Mouse (Mus musculus) C2C12 (cell line): ENCODE data around the gene Ldlrad1. TPM values are rescaled to one million over a fixed set of nuclear protein-coding genes. Genes with fewer than 3 reads are reported as not detected.

Experiments used
- H3K27me3 ChIP-seq: one replicate; pipeline ENCODE4 v1.6.1; 2011; ENCODE audit not compliant: control insufficient read depth, insufficient read depth, insufficient read length
- H3K36me3 ChIP-seq: one replicate; pipeline ENCODE4 v1.6.1; 2011; ENCODE audit not compliant: control insufficient read depth, insufficient read depth
- H3K4me3 ChIP-seq: one replicate; pipeline ENCODE4 v1.5.1; 2011; ENCODE audit warnings: mild to moderate bottlenecking, control low read depth; ENCODE audit not compliant: poor library complexity, insufficient read depth, severe bottlenecking
- H3K79me2 ChIP-seq: one replicate; pipeline ENCODE4 v1.6.1; 2011; ENCODE audit not compliant: control insufficient read depth, insufficient read depth
- H3K79me3 ChIP-seq: one replicate; pipeline ENCODE4 v1.6.1; 2011; ENCODE audit warnings: low read depth, control low read depth
- H3ac ChIP-seq: one replicate; pipeline ENCODE3; 2011; ENCODE audit warnings: low read depth; ENCODE audit not compliant: control insufficient read depth, insufficient read length
- CEBPB ChIP-seq: IDR thresholded peaks from one replicate; pipeline ENCODE4 v1.6.1; 2011; ENCODE audit warnings: low read depth, mild to moderate bottlenecking, control low read depth, moderate library complexity
- CTCF ChIP-seq: IDR thresholded peaks from one replicate; pipeline ENCODE4 v1.5.1; 2011; ENCODE audit not compliant: control insufficient read depth, insufficient read depth, insufficient read length
- FOSL1 ChIP-seq: IDR thresholded peaks from one replicate; pipeline ENCODE4 v1.8.0; 2011; ENCODE audit warnings: mild to moderate bottlenecking, low read length; ENCODE audit not compliant: poor library complexity, insufficient read depth, severe bottlenecking
- MAX ChIP-seq: IDR thresholded peaks from one replicate; pipeline ENCODE4 v1.6.1; 2011; ENCODE audit warnings: mild to moderate bottlenecking, control low read depth
- MYOD1 ChIP-seq: IDR thresholded peaks from one replicate; pipeline ENCODE4 v1.6.1; 2011; ENCODE audit warnings: low read depth; ENCODE audit not compliant: control insufficient read depth, insufficient read length
- MYOG ChIP-seq: IDR thresholded peaks from one replicate; pipeline ENCODE4 v1.6.1; 2011; ENCODE audit not compliant: control insufficient read depth, insufficient read length; ENCODE audit errors: extremely low read depth
- USF1 ChIP-seq: IDR thresholded peaks from one replicate; pipeline ENCODE4 v1.6.1; 2011; ENCODE audit warnings: low read depth, mild to moderate bottlenecking, control low read depth, moderate library complexity
- polyA plus RNA-seq: library from polyadenylated mRNA; unstranded; fragments of >200 nt; fragmentation: generic; extraction: Trizol; gene quantifications from one replicate; pipeline ENCODE4 v1.2.1, GENCODE M21; 2012; ENCODE audit warnings: missing spikeins

The Ldlrad1 gene
- polyA plus RNA-seq, 1 experiment: not detected

DNA sequence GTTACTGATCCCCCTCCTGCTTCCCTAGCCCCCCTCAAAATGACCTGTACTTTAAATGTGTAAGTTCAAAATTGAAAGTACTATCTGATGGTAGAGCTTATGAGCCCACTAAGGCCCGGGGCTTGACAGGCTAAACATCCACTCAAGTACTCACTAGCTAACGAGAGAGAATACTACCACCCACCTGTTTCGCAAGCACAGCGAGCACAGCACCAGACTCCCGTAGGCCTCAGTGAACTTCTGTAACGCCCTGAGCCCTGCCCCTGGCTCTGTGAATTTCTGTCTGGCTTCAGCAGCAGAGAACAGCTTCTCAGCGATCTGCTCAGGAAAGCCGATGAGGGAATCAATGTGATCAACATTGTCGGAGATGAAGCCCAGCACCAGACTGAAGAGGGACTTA lies 38.1 kb downstream of the Ldlrad1 start:
- Histone ChIP-seq H3K36me3 (peaks cover 37% of the 10 kb centered on the region), H3K79me2 (peaks cover 49% of the 10 kb centered on the region), H3K27me3 (no peaks in the 10 kb centered on the region), H3K4me3 (no peak overlapping the region), H3K79me3 (peaks cover 20% of the 10 kb centered on the region), H3ac (no peak overlapping the region)
- no peak for TF ChIP-seq MYOG
- no peak for TF ChIP-seq CEBPB
- TF ChIP-seq CTCF: no peak
- no peak for TF ChIP-seq FOSL1
- TF ChIP-seq MAX: no peak
- no peak for TF ChIP-seq USF1
- no peak for TF ChIP-seq MYOD1

DNA sequence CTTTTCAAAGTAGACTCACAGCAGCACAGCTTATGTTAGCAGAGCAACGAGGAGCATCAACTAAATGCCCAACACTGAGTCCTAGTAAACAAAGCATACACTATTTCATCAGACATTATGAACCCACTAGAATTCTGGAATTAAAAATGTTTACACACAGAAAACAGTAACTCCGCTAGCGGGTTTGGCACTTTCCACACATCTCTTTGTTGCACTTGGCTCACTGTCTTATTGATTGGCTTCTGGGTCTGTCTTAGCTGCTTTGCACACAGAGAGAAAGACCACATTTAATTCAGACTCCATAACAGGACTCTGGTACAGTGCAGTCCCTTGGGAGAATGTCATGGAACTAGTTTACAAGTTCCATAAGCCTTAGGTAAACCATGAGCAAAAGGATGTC lies 39.1 kb downstream of the Ldlrad1 start:
- Histone ChIP-seq H3K4me3 (no peak overlapping the region), H3K27me3 (no peaks in the 10 kb centered on the region), H3ac (no peak overlapping the region), H3K79me2 (peaks cover 58% of the 10 kb centered on the region), H3K79me3 (peaks cover 23% of the 10 kb centered on the region), H3K36me3 (peaks cover 30% of the 10 kb centered on the region)
- TF ChIP-seq CTCF (no peak), MYOG (no peak), CEBPB (no peak), MYOD1 (no peak), MAX (no peak), FOSL1 (no peak)

DNA sequence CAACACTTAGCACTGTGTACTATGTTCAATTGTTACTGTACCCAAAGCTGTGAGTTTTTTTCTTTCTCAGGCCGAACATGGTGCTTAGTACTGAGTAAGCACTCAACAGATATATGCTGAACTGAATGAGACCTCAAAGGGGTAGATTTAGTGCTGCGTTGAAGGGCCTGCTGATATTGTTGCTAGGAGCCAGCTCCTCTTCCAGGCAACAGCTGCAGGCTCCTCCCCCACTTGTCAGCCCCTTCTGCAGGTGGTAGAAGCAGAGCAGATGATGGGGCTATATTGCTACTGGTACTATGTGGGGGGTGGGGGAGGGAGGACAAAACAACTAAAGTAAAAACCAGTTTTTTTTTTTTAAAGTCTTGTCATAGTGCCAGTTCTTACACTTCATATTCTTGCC lies 40.5 kb downstream of the Ldlrad1 start:
- peaks cover 58% of the 10 kb centered on the region for H3K79me2 ChIP-seq
- no peaks in the 10 kb centered on the region for H3K27me3 ChIP-seq
- TF ChIP-seq FOSL1: no peak
- no peak for TF ChIP-seq CTCF
- peaks cover 22% of the 10 kb centered on the region for H3K79me3 ChIP-seq
- H3K36me3 ChIP-seq: peaks cover 18% of the 10 kb centered on the region
- no peak overlapping the region for H3ac ChIP-seq
- H3K4me3 ChIP-seq: no peak overlapping the region

DNA sequence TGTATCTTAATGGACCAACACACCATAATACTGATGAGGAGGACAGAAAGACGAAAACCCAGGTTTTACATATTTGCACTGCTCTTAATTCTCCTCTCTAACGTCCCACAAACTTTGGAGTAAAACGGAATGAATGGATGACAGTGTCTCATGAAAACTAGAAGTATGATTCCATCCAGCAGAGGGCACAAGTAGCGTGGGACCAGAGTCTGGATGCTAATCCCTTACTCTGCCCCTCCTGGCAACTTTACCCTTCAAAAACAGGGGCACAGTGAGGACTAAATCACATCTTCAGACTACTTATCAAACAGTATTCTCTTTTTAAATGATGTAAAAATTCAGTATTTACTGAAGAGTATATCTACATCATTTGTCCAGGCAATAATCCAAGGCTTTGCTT lies 41.5 kb downstream of the Ldlrad1 start:
- Histone ChIP-seq H3K79me2 (peaks cover 58% of the 10 kb centered on the region), H3K36me3 (peaks cover 8% of the 10 kb centered on the region), H3K4me3 (no peak overlapping the region), H3K79me3 (peaks cover 22% of the 10 kb centered on the region), H3K27me3 (no peaks in the 10 kb centered on the region), H3ac (no peak overlapping the region)
- TF ChIP-seq MAX (no peak), CTCF (peak; percentile 53)

DNA sequence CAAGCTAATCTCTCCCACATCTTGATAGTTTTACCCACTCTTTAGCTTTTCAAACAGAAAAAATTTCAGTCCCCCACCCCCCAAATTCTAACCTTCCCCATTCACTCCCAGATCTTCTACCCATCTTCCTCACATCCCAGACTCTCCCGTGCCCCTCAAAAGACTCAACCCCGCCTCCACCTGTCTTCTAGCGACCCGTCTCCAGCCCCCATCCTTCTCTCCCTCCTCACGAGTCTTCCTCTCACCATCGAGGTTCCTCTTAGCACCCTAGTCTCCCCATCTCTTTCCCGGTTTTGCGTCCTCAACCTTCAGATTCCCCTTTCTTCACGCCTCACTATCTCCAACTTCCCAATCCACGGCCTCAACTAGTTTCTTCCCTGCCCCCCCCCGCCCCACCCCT lies 43.5 kb downstream of the Ldlrad1 start:
- no peak for TF ChIP-seq MYOG
- TF ChIP-seq MYOD1: no peak
- no peak for TF ChIP-seq CEBPB
- TF ChIP-seq USF1: no peak
- no peak for TF ChIP-seq MAX
- no peak for TF ChIP-seq CTCF
- no peak for TF ChIP-seq FOSL1
- peaks cover 22% of the 10 kb centered on the region for H3K79me3 ChIP-seq
- peak overlapping the region; percentile 19 for H3ac ChIP-seq
- H3K27me3 ChIP-seq: no peaks in the 10 kb centered on the region
- peaks cover 54% of the 10 kb centered on the region for H3K79me2 ChIP-seq
- peak overlapping the region; percentile 64 for H3K4me3 ChIP-seq
- H3K36me3 ChIP-seq: no peaks in the 10 kb centered on the region

DNA sequence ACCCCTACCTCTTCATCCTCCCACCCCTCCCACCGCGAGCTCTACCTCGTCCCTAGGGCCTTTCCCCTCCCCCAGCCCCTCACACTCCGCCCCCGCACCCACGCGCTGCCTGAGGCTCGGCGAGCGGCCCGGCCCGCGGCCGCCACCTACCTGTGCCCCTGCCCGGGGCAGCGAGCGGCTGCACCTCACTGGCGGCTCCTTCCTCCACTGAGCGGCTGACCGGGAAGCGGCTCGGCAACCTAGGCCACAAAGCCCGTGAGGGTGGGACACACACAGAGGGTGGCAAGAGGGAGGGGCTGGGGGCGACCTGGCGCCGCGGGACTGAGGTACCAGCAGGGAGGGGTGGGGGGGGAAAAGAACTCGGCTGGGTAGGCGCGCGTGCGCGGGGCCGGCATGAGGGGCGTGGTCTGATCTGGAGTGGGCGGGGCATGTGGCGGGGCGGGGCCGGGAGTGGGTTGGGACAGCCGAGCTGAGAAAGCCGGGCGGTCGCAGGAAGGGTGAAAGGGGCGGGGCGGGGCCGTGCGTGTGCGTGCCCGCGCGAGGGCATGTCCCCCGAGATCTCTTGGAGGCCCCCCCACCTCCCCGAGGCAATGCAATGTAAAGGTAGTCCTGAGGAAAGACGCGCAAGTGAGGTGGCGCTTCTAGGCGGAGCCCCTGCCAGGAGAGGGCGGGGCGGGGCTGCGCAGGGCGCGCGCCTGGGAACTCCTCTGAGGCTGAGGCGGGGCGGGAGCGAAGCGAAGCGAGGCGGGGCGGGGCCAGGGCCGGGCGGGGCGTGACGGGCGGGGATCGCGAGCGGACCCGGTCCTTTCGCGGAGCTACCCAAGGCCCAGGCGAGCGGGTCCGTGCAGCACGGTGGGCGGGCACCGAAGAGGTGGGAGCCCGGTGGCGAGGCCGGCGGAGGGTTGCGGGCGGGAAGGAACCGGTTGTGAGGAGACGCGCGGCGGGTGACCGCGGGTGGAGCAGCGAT lies 44.4 kb downstream of the Ldlrad1 start, which contains the start of the genes Lrrc42 and Hspb11:
Gene Lrrc42 (minus strand): TSS at position 408 of the 967 bp plus-strand sequence.
Gene Hspb11 (plus strand): TSS at position 469 of the 967 bp plus-strand sequence.
- peak within 1 kb of the TSS; percentile 64 for H3K4me3 ChIP-seq
- H3K79me3 ChIP-seq: peaks cover 17% of the 10 kb centered on the region
- no peaks in the 10 kb centered on the region for H3K27me3 ChIP-seq
- peak within 1 kb of the TSS; percentile 69 for H3ac ChIP-seq
- no peak for TF ChIP-seq CEBPB
- TF ChIP-seq MAX: peak; percentile 35
- peaks cover 45% of the 10 kb centered on the region for H3K79me2 ChIP-seq
- no peaks in the 10 kb centered on the region for H3K36me3 ChIP-seq
